11 mouse cellular contexts compared by ENCODE assay signal in genomic region chr2:181713749-181714148, GRCm38 (mm10). TPM values are rescaled to one million over a fixed set of nuclear protein-coding genes. Genes with fewer than 3 reads are reported as not detected.
DNase-seq lines count a peak whose midpoint lies in the region; ATAC-seq lines count a peak whose summit lies in the region.
"Had no signal": no experiment of that assay in that cellular context is flagged by ENCODE, and none has a peak within 500 bp of the region (broad histone marks: within the 10 kb centered on the region; RNA-seq: fewer than 3 reads in every experiment).

No protein-coding gene starts in this region.

- peak overlapping the region; percentile 93 for H3K27ac ChIP-seq in hindbrain, embryonic 15.5 days (replicated peaks)
- peak overlapping the region; percentile 92 for H3K27ac ChIP-seq in midbrain, embryonic 16.5 days (ENCODE audit: low read length)
- H3K27ac ChIP-seq: kidney, postnatal 0 days had no signal

- H3K27me3 ChIP-seq in hindbrain, embryonic 15.5 days: no peaks in the 10 kb centered on the region
- H3K27me3 ChIP-seq in midbrain, embryonic 16.5 days (ENCODE audit: control insufficient read depth, insufficient read depth, low read depth, low read length): no peaks in the 10 kb centered on the region

- peak overlapping the region; percentile 73 for H3K4me2 ChIP-seq in hindbrain, embryonic 15.5 days
- H3K4me2 ChIP-seq in midbrain, embryonic 16.5 days (ENCODE audit: low read length): peak overlapping the region; percentile 85

- no peak overlapping the region; the same call in 1 of the 2 replicates for H3K9ac ChIP-seq in hindbrain, embryonic 15.5 days
- H3K9ac ChIP-seq in midbrain, embryonic 16.5 days (ENCODE audit: low read depth, low read length): peak overlapping the region; percentile 45

- H3K36me3 ChIP-seq in hindbrain, embryonic 15.5 days: peaks cover 3% of the 10 kb centered on the region; the same call in 1 of the 2 replicates
- H3K36me3 ChIP-seq in midbrain, embryonic 16.5 days (ENCODE audit: control insufficient read depth, insufficient read depth, low read length): peaks cover 3% of the 10 kb centered on the region; the same call in 1 of the 2 replicates

- H3K4me3 ChIP-seq in hindbrain, embryonic 15.5 days: 0 out of 2 replicates have a peak overlapping the region, but pooled peaks have one; percentile 62
- H3K4me3 ChIP-seq in midbrain, embryonic 16.5 days (ENCODE audit: low read depth, low read length): peak overlapping the region; percentile 6; the same call in 1 of the 2 replicates

- WGBS in hindbrain, embryonic 15.5 days: 45% methylated on average over 1 of the region's 1 CpGs
- WGBS in midbrain, embryonic 16.5 days: 28% methylated on average over 1 of the region's 1 CpGs

- DNase-seq in cerebellum, adult 11-12 months: peak; percentile 54
- DNase-seq in cerebellum, adult 8-10 months: no peak
- peak; percentile 61 for DNase-seq in cerebellum, adult 9-11 months
- DNase-seq in kidney, postnatal 4 days: no peak
- no peak for DNase-seq in thymus, postnatal 25 days
- no peak for DNase-seq in thymus, postnatal 4 days

- peak; percentile 85 for ATAC-seq in hindbrain, embryonic 15.5 days (ENCODE audit: low FRiP score, low read depth)
- peak; percentile 93 for ATAC-seq in midbrain, embryonic 16.5 days

- H3K9me3 ChIP-seq in hindbrain, embryonic 15.5 days: no peaks in the 10 kb centered on the region
- no peaks in the 10 kb centered on the region for H3K9me3 ChIP-seq in midbrain, embryonic 16.5 days (replicated peaks; ENCODE audit: control insufficient read depth, low read length, poor library complexity, severe bottlenecking)

- H3K4me1 ChIP-seq in hindbrain, embryonic 15.5 days (replicated peaks): peaks cover 51% of the 10 kb centered on the region
- H3K4me1 ChIP-seq in midbrain, embryonic 16.5 days (ENCODE audit: control insufficient read depth, insufficient read depth, low read length): peaks cover 38% of the 10 kb centered on the region

RNA-seq across cellular contexts. Expression of gene Oprl1, which starts 1.1 kb away (rescaled TPM):
- 83.9 and 86.4 TPM in 2 replicates for polyA plus RNA-seq in hindbrain, embryonic 15.5 days (2015; fragmentation: Nextera tagmentation; extraction: Ambion mirVana)
- 103 and 111 TPM in 2 replicates for polyA plus RNA-seq in midbrain, embryonic 16.5 days (2015; fragmentation: Nextera tagmentation; extraction: Ambion mirVana)

RNA-seq across cellular contexts. Expression of gene Lkaaear1, which starts 15.5 kb away (rescaled TPM):
- not detected in 2 replicates for polyA plus RNA-seq in hindbrain, embryonic 15.5 days (2015; fragmentation: Nextera tagmentation; extraction: Ambion mirVana)
- polyA plus RNA-seq in midbrain, embryonic 16.5 days (2015; fragmentation: Nextera tagmentation; extraction: Ambion mirVana): not detected in 2 replicates
- polyA plus RNA-seq: kidney, postnatal 0 days; liver, embryonic 16.5 days; thymus, postnatal 0 days had no signal

RNA-seq across cellular contexts. Expression of gene Rgs19, which starts 20.0 kb away (rescaled TPM):
- 56.8 and 64.9 TPM in 2 replicates for polyA plus RNA-seq in hindbrain, embryonic 15.5 days (2015; fragmentation: Nextera tagmentation; extraction: Ambion mirVana)
- polyA plus RNA-seq in midbrain, embryonic 16.5 days (2015; fragmentation: Nextera tagmentation; extraction: Ambion mirVana): 60.8 and 65.1 TPM in 2 replicates

RNA-seq across cellular contexts. Expression of gene Tcea2, which starts 33.6 kb away (rescaled TPM):
- polyA plus RNA-seq in hindbrain, embryonic 15.5 days (2015; fragmentation: Nextera tagmentation; extraction: Ambion mirVana): 38.5 and 46.8 TPM in 2 replicates
- polyA plus RNA-seq in midbrain, embryonic 16.5 days (2015; fragmentation: Nextera tagmentation; extraction: Ambion mirVana): 58.2 and 59.2 TPM in 2 replicates

RNA-seq across cellular contexts. Expression of gene Sox18, which starts 42.3 kb away (rescaled TPM):
- polyA plus RNA-seq in hindbrain, embryonic 15.5 days (2015; fragmentation: Nextera tagmentation; extraction: Ambion mirVana): 17.4 and 20.0 TPM in 2 replicates
- 14.6 and 15.7 TPM in 2 replicates for polyA plus RNA-seq in midbrain, embryonic 16.5 days (2015; fragmentation: Nextera tagmentation; extraction: Ambion mirVana)

Comparison
In these comparisons a context has a peak if more than half of its experiments do, and no peak if none do; other contexts are left out.
1. DNase-seq: peak in cerebellum, adult 11-12 months (single experiment) and cerebellum, adult 9-11 months (single experiment); none in cerebellum, adult 8-10 months (single experiment), kidney, postnatal 4 days (0 of 2), thymus, postnatal 25 days (single experiment) and thymus, postnatal 4 days (single experiment).